Mouse (Mus musculus): ENCODE results near the gene Zfp536.
"Not testable (repeated sequence)": the region's sequence is repeated elsewhere in the genome, so short reads cannot be mapped to it uniquely, and the experiment has no call there.

The Zfp536 gene

GRCm38 (mm10) chr7:37606472-37606871, 167.0 kb downstream of the Zfp536 start:
- no peak for DNase-seq (ENCODE audit: low spot score)

GRCm38 (mm10) chr7:37603525-37603909, 169.9 kb downstream of the Zfp536 start:
- DNase-seq (ENCODE audit: low spot score), result not testable (repeated sequence)

- no peak for DNase-seq (ENCODE audit: low spot score)
Measured at GRCm38 (mm10) chr7:37602871-37603524, 170.4 kb downstream of the Zfp536 start.

GRCm38 (mm10) chr7:37600318-37600717, 173.1 kb downstream of the Zfp536 start:
- no peak for DNase-seq (ENCODE audit: low spot score)

- DNase-seq (ENCODE audit: low spot score), result no peak
Measured at GRCm38 (mm10) chr7:37594211-37595030, 179.0 kb downstream of the Zfp536 start.

- no peak for DNase-seq (ENCODE audit: low spot score)
Measured at GRCm38 (mm10) chr7:37593566-37593965, 179.9 kb downstream of the Zfp536 start.

GRCm38 (mm10) chr7:37586694-37587093, 186.7 kb downstream of the Zfp536 start:
- no peak for DNase-seq (ENCODE audit: low spot score)

GRCm38 (mm10) chr7:37581262-37581661, 192.2 kb downstream of the Zfp536 start:
- no peak for DNase-seq (ENCODE audit: low spot score)

- DNase-seq (ENCODE audit: low spot score), result no peak
Measured at GRCm38 (mm10) chr7:37580554-37580953, 192.9 kb downstream of the Zfp536 start.

- no peak for DNase-seq (ENCODE audit: low spot score)
Measured at GRCm38 (mm10) chr7:37572021-37572420, 201.4 kb downstream of the Zfp536 start.

- DNase-seq (ENCODE audit: low spot score), result no peak
Measured at GRCm38 (mm10) chr7:37568811-37569500, 204.5 kb downstream of the Zfp536 start.

GRCm38 (mm10) chr7:37568041-37568440, 205.4 kb downstream of the Zfp536 start:
- DNase-seq (ENCODE audit: low spot score), result no peak

GRCm38 (mm10) chr7:37566019-37566418, 207.4 kb downstream of the Zfp536 start:
- DNase-seq (ENCODE audit: low spot score), result no peak

- DNase-seq (ENCODE audit: low spot score), result no peak
Measured at GRCm38 (mm10) chr7:37565371-37565770, 208.1 kb downstream of the Zfp536 start.

GRCm38 (mm10) chr7:37564644-37565043, 208.8 kb downstream of the Zfp536 start:
- no peak for DNase-seq (ENCODE audit: low spot score)

- DNase-seq (ENCODE audit: low spot score), result no peak
Measured at GRCm38 (mm10) chr7:37563831-37564400, 209.5 kb downstream of the Zfp536 start.

- DNase-seq (ENCODE audit: low spot score), result no peak
Measured at GRCm38 (mm10) chr7:37563171-37563574, 210.3 kb downstream of the Zfp536 start.

GRCm38 (mm10) chr7:37562505-37562904, 210.9 kb downstream of the Zfp536 start:
- DNase-seq (ENCODE audit: low spot score), result no peak

- no peak for DNase-seq (ENCODE audit: low spot score)
Measured at GRCm38 (mm10) chr7:37560581-37560980, 212.9 kb downstream of the Zfp536 start.

GRCm38 (mm10) chr7:37559851-37560250, 213.6 kb downstream of the Zfp536 start:
- no peak for DNase-seq (ENCODE audit: low spot score)

- DNase-seq (ENCODE audit: low spot score), result no peak
Measured at GRCm38 (mm10) chr7:37559341-37559740, 214.1 kb downstream of the Zfp536 start.

- DNase-seq (ENCODE audit: low spot score), result no peak
Measured at GRCm38 (mm10) chr7:37556811-37557210, 216.6 kb downstream of the Zfp536 start.

- no peak for DNase-seq (ENCODE audit: low spot score)
Measured at GRCm38 (mm10) chr7:37554405-37554804, 219.0 kb downstream of the Zfp536 start.
